Mouse (Mus musculus): ENCODE measurements around the gene Rapgef6. TPM values are rescaled to one million over a fixed set of nuclear protein-coding genes. Genes with fewer than 3 reads are reported as not detected.

Rapgef6 gene
- polyA plus RNA-seq, 1 experiment from 2014 or later, result 35.7 TPM

DNA sequence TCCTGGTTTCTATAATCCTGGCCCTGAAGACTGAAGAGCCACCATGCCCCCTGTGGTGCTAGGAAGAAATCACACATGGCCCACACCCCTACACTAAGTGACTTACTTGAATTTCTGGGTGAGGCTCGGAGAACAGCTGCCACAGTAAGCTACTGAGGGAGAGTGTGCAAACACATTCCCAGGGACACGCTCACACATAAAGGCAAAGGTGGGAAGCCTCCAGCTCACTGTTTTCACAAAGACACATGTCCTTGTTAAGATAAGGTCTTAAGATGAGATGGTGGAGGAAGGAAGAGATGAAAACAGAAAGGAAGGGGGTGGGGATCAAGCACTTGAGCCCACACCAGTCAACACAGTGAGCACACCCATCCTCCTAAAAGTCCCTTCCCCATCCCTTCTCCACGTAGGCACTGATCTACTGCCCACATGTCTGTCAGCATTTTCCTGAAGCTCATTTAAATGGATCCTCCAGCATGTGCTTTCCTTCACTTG, 204.0 kb downstream of the Rapgef6 start:
- H3K9ac ChIP-seq (replicated peaks), result no peak overlapping the region
- H3K4me2 ChIP-seq (replicated peaks), result no peak overlapping the region
- H3K27me3 ChIP-seq, result no peaks in the 10 kb centered on the region
- H3K4me1 ChIP-seq, result peaks cover 11% of the 10 kb centered on the region
- no peaks in the 10 kb centered on the region for H3K9me3 ChIP-seq
- peaks cover 24% of the 10 kb centered on the region for H3K36me3 ChIP-seq
- H3K4me3 ChIP-seq, result no peak overlapping the region
- WGBS, result 83% methylated on average over 3 of the region's 3 CpGs
- ATAC-seq (replicated peaks), result 0 out of 2 replicates have a peak, but pooled peaks have one; percentile 32
- H3K27ac ChIP-seq (replicated peaks), result no peak overlapping the region

DNA sequence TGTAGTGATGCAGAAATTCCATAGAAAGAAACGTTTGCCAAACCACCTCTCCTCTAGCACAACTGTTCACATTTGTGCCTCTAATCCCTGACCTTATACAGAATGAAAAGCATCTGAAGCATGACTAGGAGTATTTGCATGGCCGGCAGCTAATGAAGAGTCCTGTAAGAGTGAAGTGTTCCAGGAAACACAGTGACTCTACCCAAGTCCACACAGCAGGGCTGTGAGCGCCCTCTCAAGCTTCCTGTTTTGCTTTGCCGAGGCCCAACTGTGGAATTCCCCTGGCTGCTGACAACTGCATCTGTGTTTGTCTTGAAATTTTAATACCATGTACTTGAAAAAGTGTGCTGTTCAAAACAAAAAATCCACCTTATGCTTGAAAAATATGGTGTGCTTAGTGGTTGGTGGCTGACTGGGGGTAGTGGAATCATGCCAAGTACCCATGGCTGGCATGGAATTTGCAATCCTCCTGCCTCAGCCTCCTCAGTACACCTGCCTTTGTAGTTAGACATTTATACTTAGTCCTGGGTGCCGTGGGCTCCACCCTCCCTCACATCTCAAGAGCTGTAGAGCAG, 204.8 kb downstream of the Rapgef6 start:
- Histone ChIP-seq H3K9ac (replicated peaks) (no peak overlapping the region), H3K27me3 (no peaks in the 10 kb centered on the region), H3K27ac (replicated peaks) (no peak overlapping the region), H3K9me3 (no peaks in the 10 kb centered on the region), H3K4me3 (no peak overlapping the region), H3K36me3 (peaks cover 18% of the 10 kb centered on the region), H3K4me1 (peaks cover 11% of the 10 kb centered on the region), H3K4me2 (replicated peaks) (no peak overlapping the region)
- 69% methylated on average over 5 of the region's 5 CpGs for WGBS
- ATAC-seq (replicated peaks), result no peak

DNA sequence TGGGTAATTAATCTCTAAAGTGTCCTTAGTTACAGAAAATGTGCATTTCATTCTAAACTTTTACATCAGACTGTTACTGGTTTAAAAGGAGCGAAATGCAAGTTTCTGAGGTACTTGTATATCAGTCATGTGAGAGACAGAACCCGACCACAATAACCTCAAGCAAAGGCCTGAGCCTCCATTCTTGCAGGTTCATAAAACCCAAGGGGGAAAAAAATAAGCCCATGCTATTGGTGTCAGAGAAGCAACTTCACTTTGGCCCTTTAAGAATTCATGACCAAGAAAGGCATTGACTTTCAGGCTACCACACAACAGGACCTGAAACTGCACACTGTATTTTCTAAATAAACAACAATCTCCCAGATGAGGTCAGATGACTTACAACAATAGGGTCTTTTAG, 205.7 kb downstream of the Rapgef6 start:
- peaks cover 10% of the 10 kb centered on the region for H3K36me3 ChIP-seq
- no peak overlapping the region for H3K4me2 ChIP-seq (replicated peaks)
- no peak for ATAC-seq (replicated peaks)
- peaks cover 11% of the 10 kb centered on the region for H3K4me1 ChIP-seq
- H3K27me3 ChIP-seq, result no peaks in the 10 kb centered on the region
- no peaks in the 10 kb centered on the region for H3K9me3 ChIP-seq
- whole genome bisulfite sequencing, result 88% methylated on average over 2 of the region's 2 CpGs
- no peak overlapping the region for H3K27ac ChIP-seq (replicated peaks)
- H3K9ac ChIP-seq (replicated peaks), result no peak overlapping the region
- no peak overlapping the region for H3K4me3 ChIP-seq

DNA sequence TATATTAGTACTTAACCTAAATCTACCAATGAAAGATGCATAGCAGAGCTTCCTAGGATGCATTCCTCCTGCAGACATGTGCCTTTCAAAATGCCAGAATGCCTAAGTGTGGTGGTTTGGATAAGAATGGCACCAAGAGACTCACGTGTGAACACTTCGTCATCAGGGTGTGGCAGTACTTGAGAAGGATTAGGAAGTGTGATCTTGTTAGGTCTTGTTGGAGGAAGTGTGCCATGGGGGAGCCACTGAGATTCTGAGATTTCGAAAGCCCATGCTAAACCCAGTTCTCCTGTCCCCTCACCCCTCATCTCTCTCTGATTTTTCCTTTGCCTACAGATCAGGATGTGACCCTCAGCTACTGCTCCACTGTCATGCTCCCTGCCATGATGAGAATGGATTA, 206.7 kb downstream of the Rapgef6 start:
- no peak overlapping the region for H3K4me2 ChIP-seq (replicated peaks)
- no peak overlapping the region for H3K4me3 ChIP-seq
- peaks cover 12% of the 10 kb centered on the region for H3K4me1 ChIP-seq

DNA sequence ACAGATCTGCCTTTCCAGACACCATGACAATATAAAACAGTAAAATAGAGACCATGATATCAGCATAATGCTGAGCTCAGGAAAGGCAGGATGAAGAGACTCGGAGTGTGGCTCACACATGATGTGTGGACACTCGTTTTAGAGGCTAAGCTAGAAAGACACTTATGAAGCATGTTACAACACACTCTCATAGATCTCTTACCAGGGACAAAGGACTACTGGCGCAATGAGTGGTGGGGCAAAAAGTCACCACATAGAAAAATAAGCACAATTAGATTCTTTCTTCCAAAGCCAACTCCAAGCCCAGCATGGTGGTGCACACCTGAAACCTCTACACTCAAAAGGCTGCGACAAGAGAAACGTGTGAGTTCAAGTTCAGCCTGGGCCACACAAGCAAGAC, 208.3 kb downstream of the Rapgef6 start:
- Histone ChIP-seq H3K4me1 (0 out of 2 replicates have a peak, but pooled peaks cover 6% of the 10 kb centered on the region), H3K27me3 (no peaks in the 10 kb centered on the region), H3K9me3 (no peaks in the 10 kb centered on the region), H3K4me3 (no peak overlapping the region), H3K36me3 (peaks cover 10% of the 10 kb centered on the region), H3K4me2 (replicated peaks) (no peak overlapping the region), H3K9ac (replicated peaks) (no peak overlapping the region), H3K27ac (replicated peaks) (no peak overlapping the region)
- ATAC-seq (replicated peaks), result no peak
- WGBS, result 86% methylated on average over 5 of the region's 5 CpGs

More for the DNA sequence above, 206.7 kb downstream of the Rapgef6 start:
- Histone ChIP-seq H3K9me3 (no peaks in the 10 kb centered on the region), H3K36me3 (peaks cover 7% of the 10 kb centered on the region; the same call in 1 of the 2 replicates), H3K27ac (replicated peaks) (no peak overlapping the region), H3K9ac (replicated peaks) (no peak overlapping the region), H3K27me3 (no peaks in the 10 kb centered on the region)
- ATAC-seq (replicated peaks), result no peak
- 92% methylated on average over 3 of the region's 3 CpGs for WGBS

DNA sequence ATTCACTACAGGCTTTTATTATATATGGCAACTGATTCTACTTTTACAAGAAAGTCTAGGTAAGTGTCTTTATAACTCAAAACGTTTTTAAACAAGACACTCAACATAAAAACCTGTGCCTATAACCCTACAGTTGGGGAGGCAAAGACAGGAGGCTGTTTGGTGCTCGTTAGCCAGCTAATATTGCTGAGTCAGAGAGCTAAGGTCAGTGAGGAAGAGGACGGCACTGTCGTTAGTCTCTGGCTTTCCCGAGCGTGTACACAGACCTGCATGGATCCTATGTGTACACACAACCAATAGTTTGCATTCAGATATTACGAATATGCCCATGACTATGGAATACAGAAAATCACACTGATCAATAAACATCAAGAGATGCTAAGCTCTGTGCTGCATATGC, 208.7 kb downstream of the Rapgef6 start:
- Histone ChIP-seq H3K36me3 (peaks cover 10% of the 10 kb centered on the region), H3K9me3 (no peaks in the 10 kb centered on the region), H3K27ac (replicated peaks) (no peak overlapping the region), H3K4me3 (no peak overlapping the region), H3K9ac (replicated peaks) (no peak overlapping the region), H3K4me2 (replicated peaks) (no peak overlapping the region), H3K4me1 (0 out of 2 replicates have a peak, but pooled peaks cover 6% of the 10 kb centered on the region), H3K27me3 (no peaks in the 10 kb centered on the region)
- WGBS, result 67% methylated on average over 7 of the region's 7 CpGs
- no peak for ATAC-seq (replicated peaks)

DNA sequence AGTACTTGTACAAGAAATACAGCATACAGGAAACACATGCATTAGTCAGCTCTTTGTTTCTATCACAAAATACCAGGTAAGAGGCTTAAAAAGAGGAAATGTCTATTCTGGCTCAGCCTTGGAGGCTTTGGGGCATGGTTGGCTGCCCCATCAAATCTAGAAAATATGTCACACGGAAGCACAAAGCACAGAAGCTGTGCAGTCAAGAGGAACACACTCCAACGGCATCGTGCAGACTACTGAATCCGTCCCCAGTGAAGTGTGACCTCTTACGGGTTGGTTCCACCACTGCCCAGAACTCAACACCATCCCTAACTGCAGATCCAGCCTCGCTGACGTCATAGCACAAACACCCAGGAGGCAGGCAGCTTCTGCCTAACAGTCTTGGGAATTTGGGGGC, 210.9 kb downstream of the Rapgef6 start:
- no peak overlapping the region for H3K4me3 ChIP-seq
- no peak overlapping the region for H3K27ac ChIP-seq (replicated peaks)
- H3K27me3 ChIP-seq, result no peaks in the 10 kb centered on the region
- no peak overlapping the region for H3K4me2 ChIP-seq (replicated peaks)
- H3K4me1 ChIP-seq, result 0 out of 2 replicates have a peak, but pooled peaks cover 3% of the 10 kb centered on the region
- H3K36me3 ChIP-seq, result peaks cover 13% of the 10 kb centered on the region; the same call in 1 of the 2 replicates
- no peak overlapping the region for H3K9ac ChIP-seq (replicated peaks)
- no peak for ATAC-seq (replicated peaks)
- no peaks in the 10 kb centered on the region for H3K9me3 ChIP-seq
- 83% methylated on average over 7 of the region's 7 CpGs for WGBS

DNA sequence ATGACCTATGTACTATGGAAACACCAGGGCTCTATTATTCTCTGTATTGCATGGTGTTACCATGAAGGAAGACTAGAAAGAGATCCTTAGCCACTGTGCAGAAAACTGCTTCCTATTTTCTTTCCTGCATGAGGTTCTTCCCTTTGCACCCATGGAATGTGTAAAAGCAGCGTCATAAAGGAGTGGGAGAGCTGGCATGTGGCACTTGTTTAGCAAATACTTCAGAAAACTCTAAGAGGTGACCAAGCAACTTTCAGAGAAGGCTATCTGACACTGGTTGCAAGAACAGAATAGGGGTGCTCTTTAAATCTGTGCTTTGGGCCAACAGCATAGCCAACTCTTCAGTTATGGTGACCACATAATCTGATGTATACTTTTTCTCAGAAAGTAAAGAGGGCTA, 212.5 kb downstream of the Rapgef6 start:
- peaks cover 25% of the 10 kb centered on the region for H3K36me3 ChIP-seq
- 0 out of 2 replicates have a peak, but pooled peaks cover 3% of the 10 kb centered on the region for H3K4me1 ChIP-seq
- no peak overlapping the region for H3K9ac ChIP-seq (replicated peaks)
- no peak for ATAC-seq (replicated peaks)
- no peak overlapping the region; the same call in 1 of the 2 replicates for H3K27ac ChIP-seq (replicated peaks)
- no peaks in the 10 kb centered on the region for H3K9me3 ChIP-seq
- 92% methylated on average over 1 of the region's 1 CpGs for WGBS
- H3K27me3 ChIP-seq, result no peaks in the 10 kb centered on the region
- H3K4me2 ChIP-seq (replicated peaks), result no peak overlapping the region
- no peak overlapping the region for H3K4me3 ChIP-seq

DNA sequence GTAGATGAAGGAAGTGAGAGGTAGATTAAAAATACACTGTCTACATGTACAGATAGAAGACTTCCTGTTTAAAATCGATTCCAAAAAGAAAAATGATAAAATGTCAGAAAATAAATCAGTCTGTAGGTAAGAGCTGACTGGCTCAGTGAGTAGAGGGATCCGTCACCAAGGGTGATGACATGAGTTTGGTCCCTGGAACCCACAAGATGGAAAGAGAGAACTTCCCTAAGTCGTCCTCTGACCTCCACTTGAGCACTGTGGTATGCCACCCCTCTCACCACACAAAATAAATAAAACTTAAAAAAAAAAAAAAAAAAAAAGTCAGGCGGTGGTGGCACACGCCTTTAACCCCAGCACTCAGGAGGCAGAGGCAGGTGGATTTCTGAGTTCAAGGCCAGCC, 214.3 kb downstream of the Rapgef6 start:
- Histone ChIP-seq H3K4me3 (no peak overlapping the region), H3K36me3 (peaks cover 27% of the 10 kb centered on the region), H3K4me2 (replicated peaks) (no peak overlapping the region), H3K4me1 (0 out of 2 replicates have a peak, but pooled peaks cover 3% of the 10 kb centered on the region), H3K9ac (replicated peaks) (no peak overlapping the region), H3K9me3 (no peaks in the 10 kb centered on the region), H3K27me3 (no peaks in the 10 kb centered on the region), H3K27ac (replicated peaks) (no peak overlapping the region)
- 81% methylated on average over 5 of the region's 5 CpGs for WGBS
- no peak for ATAC-seq (replicated peaks)

DNA sequence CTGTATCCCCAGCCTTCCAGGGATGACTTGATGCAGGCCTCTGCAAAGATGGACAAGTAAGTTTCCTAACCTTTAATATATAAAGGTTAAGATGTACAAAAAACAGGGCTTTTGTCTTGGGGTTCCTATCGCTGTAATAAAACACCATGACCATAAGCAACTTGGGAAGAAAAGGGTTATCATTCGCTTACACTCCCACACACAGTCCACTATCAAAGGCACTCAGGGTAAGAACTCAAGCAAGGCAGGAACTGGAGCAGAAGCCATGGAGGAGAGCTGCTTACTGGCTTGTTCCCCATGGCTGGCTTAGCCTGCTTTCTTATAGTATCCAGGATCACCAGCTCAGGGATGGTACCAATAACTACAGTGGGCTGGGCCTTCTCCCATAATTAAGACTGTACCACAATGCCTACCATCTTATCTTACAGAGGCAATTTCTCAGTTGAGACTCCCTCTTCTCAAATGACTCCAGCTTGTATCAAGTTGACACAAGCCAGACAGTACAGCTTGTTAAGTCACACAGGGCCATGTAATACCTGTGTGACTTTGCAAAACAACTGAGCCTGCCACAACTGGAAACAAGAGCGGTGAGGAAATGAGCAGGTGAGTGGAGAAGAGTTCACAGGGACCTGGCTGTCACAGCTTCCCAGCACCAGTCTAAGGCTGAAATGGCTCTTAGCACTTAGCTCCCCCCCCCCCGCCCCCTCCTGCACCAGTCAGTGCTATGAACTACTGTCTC, 216.5 kb downstream of the Rapgef6 start:
- no peaks in the 10 kb centered on the region for H3K9me3 ChIP-seq
- H3K36me3 ChIP-seq, result peaks cover 27% of the 10 kb centered on the region
- no peak overlapping the region for H3K4me2 ChIP-seq (replicated peaks)
- no peak overlapping the region for H3K9ac ChIP-seq (replicated peaks)
- ATAC-seq (replicated peaks), result no peak
- no peaks in the 10 kb centered on the region for H3K27me3 ChIP-seq
- no peak overlapping the region for H3K27ac ChIP-seq (replicated peaks)
- no peak overlapping the region for H3K4me3 ChIP-seq
- H3K4me1 ChIP-seq, result 0 out of 2 replicates have a peak, but pooled peaks cover 3% of the 10 kb centered on the region
- WGBS, result 98% methylated on average over 4 of the region's 4 CpGs

DNA sequence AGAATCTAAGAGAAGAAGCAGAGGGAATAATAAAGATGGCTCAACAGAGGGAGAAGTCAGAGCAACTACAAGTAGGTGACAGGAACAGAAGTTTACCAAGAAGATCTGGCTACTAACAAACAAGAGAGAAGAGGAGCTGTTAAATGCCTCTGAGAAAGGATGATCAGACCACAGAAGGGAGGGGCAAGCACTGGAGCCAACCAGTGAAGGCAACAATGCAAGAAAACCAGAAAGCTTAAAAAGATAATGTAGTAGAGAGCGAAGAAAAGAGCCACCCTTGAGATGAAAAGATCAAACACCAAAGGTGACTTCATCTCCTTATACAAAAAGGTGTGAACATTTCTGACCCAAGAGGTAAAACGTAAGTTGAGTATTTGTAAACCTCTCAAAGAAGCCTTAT, 218.7 kb downstream of the Rapgef6 start:
- Histone ChIP-seq H3K4me1 (no peaks in the 10 kb centered on the region), H3K36me3 (peaks cover 23% of the 10 kb centered on the region; the same call in 1 of the 2 replicates), H3K27me3 (no peaks in the 10 kb centered on the region), H3K4me3 (no peak overlapping the region), H3K4me2 (replicated peaks) (no peak overlapping the region), H3K27ac (replicated peaks) (no peak overlapping the region), H3K9me3 (no peaks in the 10 kb centered on the region), H3K9ac (replicated peaks) (no peak overlapping the region)
- ATAC-seq (replicated peaks), result no peak
- WGBS, result 90% methylated on average over 2 of the region's 2 CpGs

DNA sequence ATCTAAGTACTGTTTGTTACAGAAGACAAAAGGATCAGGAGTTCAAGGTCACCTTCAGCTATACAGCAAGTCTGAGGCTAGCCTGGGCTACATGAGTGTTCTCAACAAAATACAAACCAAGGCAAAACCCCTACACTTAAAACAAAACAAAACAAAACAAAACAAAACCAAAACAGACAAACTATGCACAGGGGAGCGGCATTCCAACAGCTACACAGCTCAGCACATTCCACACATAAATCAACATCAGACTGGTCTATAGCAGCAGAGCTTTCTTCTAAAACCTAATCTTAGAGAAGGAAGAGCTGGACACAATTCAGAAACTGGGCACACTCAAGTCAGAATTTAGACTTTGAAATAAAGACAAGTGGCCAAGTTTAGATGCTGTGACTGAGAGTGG, 221.6 kb downstream of the Rapgef6 start:
- ATAC-seq (replicated peaks), result no peak
- Histone ChIP-seq H3K9ac (replicated peaks) (no peak overlapping the region), H3K36me3 (0 out of 2 replicates have a peak, but pooled peaks cover 10% of the 10 kb centered on the region), H3K4me3 (no peak overlapping the region), H3K27ac (replicated peaks) (no peak overlapping the region), H3K4me2 (replicated peaks) (no peak overlapping the region), H3K4me1 (no peaks in the 10 kb centered on the region), H3K27me3 (no peaks in the 10 kb centered on the region), H3K9me3 (no peaks in the 10 kb centered on the region)
- 100% methylated on average over 1 of the region's 1 CpGs for WGBS

Data from forebrain, embryonic 15.5 days (tissue).